Mouse (Mus musculus) v-Abl transformed pro-B cells (cell line): ENCODE results near the gene AI661453.
"Not testable (repeated sequence)": the region's sequence is repeated elsewhere in the genome, so short reads cannot be mapped to it uniquely, and the experiment has no call there.

ENCODE experiments used
- in situ Hi-C, 2 experiments: fragments of 400-800 bp; cut with MboI; formaldehyde crosslinking; loops; one replicate each; pipeline ENCODE4 v1.15.1; 2025; ENCODE audit not compliant: unreplicated experiment in 2 of 2

Gene AI661453

DNA sequence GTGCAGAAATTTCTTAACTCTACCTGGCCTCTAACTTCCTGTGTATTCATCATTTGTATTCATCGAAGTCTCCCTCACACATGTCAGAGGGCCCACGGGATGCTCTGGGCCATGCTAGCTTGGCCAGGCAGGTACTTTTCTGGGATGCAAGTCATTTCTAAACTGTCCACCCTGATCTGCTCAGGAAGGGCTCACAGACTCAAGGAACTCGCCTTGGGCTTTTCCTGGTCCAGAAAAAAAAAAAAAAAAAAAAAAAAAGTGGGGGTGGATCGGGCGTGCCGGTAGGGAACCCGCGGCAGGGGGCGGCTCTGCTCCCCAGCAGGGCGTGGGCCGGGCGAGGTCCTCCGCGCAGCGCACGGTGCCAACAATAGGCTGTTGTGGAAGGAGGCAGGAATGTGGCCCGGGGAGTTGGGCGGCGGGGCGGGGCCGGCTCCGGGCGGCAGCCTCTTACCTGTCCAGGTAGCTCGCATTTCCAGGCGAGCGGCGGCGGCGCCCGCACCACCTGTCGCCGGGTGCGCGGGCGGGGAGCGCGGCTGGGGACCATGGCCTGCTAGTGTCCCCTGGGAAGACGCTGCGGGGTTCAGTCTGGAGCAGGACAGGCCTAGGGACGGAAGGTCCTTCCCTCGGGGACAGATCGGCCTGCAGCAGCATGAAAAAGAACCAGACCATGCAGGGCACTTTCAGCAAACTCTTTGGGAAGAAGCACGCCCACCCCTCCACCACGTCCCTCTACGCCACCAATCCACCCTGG, at the start of gene AI661453:
AI661453 (plus strand) TSS at position 460 of the 751 bp plus-strand sequence.
- in situ Hi-C loops = no loop called here

DNA sequence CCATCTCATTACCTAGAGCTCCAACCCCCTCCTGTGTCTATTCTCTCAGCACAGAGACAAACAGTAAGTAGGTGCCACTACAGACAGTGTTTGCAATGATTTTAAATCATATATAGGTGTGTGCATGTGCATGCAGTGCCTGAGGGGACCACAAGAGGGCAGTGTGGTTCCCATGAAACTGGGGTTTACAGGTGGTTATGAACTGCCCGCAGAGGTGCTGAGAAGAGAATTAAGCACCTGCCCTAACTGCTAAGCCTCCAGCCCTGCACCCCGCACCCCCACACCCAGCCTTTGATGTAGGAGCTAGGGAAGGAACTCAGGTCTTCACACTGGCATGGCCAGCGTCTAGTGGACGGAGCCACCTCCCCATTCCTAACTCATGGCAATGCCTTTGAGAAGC, 49.8 kb upstream of the AI661453 start:
- in situ Hi-C loops = loop anchor here in 1 of 2 experiments (10.0 kb wide), 1 partner anchor 98 kb away; no protein-coding TSS in a partner anchor

DNA sequence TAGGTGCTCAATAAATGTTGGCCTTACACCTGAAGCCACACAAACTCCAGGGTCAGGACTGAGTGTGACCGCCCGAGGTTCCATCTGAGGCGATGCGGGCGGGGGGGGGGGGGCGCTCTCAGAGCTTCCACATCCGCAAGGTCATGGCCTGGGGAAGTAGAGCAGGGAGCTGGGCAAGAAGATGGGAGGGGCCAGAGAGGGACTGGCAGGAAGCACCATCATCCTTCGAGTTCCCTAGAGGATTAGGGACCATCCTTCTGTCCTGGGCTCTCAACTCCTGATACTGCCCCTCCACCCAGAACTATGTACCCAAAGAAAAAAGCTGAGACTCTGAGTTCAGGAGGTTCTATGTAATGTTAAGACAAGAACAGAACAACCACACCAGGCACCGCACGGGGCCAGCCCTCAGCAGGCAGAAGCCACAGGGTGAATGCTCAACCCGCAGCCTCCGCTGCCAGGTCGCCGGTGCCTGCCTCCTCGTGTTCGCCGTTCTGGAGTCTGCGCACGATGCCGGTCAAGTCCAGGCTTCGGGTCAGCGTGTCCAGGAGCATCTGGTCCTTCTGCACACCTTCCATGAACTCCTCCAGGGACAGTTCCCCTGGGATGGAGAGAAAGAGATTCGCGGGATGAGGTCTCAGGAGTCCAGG, 42.1 kb upstream of the AI661453 start:
- in situ Hi-C loops = loop anchor here (10.0 kb wide), 2 partner anchors 220 to 300 kb away; partner anchors contain the start of genes Bysl (in 1 of the 2), Gm20517 (in 1 of the 2), Gm21981 (in 1 of the 2) and Med20 (in 1 of the 2)

DNA sequence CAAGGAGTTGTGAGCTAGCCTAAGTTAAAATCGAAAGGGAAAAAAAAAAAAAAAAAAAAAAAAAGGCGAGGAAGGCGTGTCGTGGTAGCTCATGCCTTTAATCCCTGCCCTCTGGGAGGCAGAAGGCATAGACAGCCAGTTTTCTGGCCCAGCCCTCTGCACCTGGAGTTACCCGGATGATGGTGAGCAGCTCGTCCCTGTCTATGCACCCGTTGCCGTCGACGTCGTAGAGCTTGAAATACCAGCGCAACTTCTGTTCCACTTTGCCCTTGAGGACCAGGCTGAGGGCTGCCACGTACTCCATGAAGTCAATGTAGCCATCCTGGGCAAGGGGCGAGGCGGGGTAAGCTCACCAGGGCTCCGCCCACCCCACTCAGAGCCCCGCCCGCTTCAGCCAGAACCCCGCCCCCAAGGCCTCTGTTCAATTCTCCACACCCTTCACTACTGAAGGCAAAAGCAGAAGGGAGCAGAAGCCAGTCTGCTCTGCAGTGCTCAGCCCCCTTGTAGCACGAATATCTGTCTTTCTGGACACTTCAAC, 41.0 kb upstream of the AI661453 start:
- in situ Hi-C loops = loop anchor here (10.0 kb wide), 2 partner anchors 219 to 299 kb away; partner anchors contain the start of genes Bysl (in 1 of the 2), Gm20517 (in 1 of the 2), Gm21981 (in 1 of the 2) and Med20 (in 1 of the 2)

DNA sequence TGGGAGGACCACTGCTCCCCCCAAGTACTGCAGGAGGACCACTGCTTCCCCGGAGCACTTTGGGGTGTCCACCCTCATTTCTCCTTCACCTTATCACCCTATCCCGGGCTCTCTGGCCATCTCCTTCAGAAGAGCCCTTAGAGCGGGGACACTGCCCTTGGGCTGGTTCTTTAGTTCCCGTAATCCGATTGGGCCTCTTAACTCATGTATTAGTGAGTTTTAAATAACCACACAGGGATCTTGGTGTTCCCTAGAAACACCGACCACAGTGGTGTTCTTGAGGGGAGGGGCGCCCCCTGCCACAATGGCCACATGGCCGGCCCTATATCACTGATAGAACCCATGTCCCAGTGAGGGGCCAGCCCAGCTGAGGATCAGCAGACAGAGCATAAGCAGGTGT, 37.3 kb upstream of the AI661453 start:
- in situ Hi-C loops = loop anchor here (10.0 kb wide), 2 partner anchors 216 to 296 kb away; partner anchors contain the start of genes Bysl (in 1 of the 2), Gm20517 (in 1 of the 2), Gm21981 (in 1 of the 2) and Med20 (in 1 of the 2)

DNA sequence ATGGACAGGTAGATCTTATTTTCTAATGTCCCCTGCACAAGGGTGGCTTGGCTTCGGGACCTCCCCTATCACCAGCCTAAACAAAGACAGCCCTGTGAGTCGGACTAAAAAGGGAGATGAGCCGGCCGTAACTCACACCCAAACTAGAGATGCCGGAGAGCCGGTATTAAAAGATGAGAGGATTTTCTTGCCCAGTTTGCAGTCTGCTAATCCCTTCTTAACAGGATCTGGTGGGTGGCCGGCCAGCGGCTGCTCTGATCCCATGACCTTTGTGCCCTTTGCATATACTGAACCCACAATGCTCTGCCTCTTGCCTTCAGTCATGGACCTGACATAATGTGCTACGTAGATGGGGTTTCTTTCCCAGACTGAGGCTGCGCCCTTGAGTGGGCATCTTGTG, 36.0 kb upstream of the AI661453 start, which contains the start of gene Guca1a:
Guca1a (minus strand) TSS at position 134 of the 400 bp plus-strand sequence.
- in situ Hi-C loops = no loop called here

DNA sequence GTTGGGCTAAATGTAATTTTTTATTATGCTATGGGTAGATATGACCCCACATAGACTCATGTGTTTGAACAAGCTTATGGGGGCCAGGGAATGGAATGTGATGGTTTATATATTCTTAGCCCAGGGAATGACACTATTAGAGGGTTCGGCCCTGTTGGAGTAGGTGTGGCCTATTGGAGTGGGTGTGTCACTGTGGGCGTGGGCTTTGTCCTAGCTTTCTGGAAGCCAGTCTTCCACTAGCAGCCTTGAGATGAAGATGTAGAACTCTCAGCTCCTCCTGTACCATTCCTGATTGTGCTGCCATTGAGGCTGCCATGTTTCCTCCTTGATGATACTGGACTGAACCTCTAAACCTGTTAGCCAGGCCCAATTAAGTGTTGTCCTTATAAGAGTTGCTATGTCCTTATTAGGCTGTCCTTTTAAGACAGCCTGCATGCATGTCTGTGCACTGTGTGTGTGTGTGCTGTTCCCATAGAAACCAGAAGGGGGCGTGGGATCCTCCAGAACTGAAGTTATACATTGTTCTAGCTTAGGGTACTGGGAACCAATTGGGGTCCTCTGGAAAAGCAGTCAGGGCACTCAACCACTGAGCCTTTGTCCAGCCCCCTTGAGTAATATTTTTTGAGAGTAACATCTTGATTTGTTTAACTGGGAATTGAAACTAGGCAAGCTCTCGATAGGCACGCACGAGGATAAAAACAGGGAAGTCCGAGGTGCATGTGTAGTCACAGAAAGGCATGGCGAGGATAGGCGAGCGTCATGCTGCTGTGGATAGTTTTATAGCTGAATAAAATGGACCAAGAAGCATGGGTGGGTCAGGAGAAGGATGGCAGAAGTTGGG, 28.5 kb upstream of the AI661453 start:
- in situ Hi-C loops = loop anchor here (5.0 kb wide), 1 partner anchor 74 kb away; no protein-coding TSS in a partner anchor

DNA sequence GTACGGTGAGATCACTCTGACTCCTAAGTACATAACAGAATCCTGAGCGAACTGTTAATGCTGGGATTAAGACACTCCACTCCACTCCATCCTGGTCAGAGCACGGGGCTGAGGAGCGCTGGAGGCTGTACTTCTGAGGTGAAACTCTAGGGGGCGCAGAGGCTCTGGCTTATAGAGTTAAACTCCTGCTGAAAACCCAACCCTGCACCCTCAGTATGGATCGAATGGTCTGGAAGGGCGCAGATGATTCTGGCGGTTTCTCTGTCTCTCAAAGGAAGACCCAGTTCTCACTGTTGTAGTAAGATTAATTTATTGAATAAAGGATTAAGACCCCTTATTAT, 27.9 kb upstream of the AI661453 start:
- in situ Hi-C loops = loop anchor here (5.0 kb wide), 1 partner anchor 74 kb away; no protein-coding TSS in a partner anchor

DNA sequence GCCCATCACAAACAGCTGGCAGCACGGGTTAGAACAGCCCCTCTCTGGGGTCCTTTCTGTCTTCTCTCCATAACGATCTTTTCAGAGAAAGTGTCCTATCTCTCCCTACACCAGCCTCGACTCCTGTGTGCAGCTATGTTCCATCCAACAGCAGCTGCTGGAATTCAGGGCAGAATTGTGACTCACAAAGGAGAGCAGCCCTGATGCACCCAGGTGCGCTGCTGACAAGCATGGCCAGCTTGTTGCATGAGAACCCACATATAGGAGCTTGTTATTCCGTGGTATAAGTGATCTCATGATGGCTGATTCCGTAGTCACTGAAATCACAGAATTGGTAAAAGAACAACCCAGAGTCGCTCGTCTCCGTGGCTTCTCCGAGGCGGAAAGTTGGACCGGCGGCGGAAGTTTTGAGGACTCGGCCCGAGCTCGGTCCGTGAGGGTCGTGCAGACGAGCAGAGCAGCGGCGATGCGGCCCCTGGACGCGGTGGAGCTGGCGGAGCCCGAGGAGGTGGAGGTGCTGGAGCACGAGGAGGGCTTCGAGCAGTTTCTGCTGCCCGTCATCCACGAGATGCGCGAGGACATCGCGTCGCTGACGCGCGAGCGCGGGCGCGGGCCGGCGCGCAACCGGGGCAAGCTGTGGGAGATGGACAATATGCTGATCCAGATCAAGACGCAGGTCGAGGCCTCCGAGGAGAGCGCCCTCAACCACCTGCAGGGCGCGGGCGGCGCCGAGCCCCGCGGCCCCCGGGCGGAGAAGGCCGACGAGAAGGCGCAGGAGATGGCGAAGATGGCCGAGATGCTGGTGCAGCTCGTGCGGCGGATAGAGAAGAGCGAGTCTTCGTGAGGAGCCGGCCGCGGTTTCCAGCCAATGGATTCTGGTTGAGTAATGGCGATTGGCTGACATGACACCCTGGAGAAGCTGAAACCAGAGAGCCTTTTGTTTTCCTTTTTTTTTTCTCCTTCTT, 26.2 kb upstream of the AI661453 start:
- in situ Hi-C loops = loop anchor here (5.0 kb wide), 1 partner anchor 72 kb away; no protein-coding TSS in a partner anchor

DNA sequence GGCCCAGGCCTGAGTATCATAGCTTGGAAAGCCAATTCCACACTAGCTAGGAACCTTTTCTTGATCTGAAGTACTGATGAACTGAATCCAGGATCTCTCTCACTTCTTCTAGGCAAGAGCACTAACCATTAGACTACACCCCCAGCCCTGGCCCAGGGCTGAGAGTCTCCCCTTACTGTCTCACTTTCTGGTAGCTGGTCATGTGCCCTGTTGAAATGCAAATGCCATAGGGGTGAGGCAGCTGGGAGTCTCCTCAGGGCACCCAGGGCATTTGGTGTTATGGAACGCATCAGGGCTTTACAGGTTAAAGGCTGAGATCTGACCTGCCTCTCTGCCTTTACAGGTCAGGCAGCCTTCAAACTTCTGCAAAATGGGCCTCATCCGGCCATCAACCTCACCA, 16.2 kb upstream of the AI661453 start:
- in situ Hi-C loops = no loop called here

DNA sequence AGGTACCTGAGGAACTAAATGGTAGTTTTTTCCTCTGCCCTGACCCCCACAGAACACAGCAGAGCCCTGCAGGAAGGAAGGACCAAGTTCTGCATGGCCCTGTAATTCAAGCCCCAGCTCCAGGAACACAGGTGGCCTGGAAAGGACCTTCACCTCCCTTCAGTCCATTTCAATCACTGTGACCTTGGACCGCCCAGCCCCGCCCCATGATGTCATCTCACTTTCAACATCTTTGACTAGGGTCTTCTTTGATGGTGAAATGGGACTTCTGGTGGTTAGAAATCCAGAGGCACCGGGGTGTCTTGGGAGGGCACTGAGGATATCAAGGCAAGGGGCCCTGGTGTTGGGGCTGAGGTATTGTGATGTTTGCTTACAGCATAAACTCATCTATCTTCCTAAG, 14.8 kb upstream of the AI661453 start:
- in situ Hi-C loops = no loop called here

DNA sequence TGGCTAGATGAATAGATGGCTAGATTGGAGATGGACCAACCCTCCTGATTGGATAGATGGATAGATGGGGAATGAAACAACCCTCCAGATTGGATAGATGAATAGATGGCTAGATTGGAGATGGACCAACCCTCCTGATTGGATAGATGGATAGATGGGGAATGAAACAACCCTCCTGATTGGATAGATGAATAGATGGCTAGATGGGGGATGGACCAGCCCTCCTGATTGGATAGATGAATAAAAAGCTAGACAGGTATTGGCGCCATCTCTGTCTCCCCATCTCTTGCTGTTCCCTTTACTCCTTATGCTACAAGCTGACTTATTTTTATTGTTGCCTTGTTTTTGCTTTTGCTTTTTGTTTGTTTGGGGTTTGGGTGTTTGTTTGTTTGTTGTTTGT, 13.8 kb upstream of the AI661453 start:
- in situ Hi-C loops = not testable (repeated sequence)

DNA sequence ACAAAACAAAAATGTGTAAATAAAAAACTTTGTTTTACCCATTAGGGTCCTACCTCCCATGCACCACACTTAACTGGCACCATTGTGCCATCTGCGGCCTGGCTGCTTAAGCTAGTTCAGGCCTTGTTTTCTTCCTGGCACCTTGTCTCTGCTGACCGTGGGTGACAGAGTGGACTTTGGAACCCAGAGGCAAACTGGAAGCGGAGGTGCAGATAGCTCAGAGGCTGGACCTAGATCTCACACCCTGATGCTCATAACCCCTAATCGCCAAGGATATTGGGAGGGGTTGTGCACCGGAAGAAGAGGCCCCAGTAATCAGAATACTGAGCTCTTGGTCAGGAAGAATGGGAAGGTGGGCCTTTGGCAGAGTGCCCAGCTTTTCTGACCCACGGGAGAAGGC, 12.2 kb upstream of the AI661453 start:
- in situ Hi-C loops = no loop called here

DNA sequence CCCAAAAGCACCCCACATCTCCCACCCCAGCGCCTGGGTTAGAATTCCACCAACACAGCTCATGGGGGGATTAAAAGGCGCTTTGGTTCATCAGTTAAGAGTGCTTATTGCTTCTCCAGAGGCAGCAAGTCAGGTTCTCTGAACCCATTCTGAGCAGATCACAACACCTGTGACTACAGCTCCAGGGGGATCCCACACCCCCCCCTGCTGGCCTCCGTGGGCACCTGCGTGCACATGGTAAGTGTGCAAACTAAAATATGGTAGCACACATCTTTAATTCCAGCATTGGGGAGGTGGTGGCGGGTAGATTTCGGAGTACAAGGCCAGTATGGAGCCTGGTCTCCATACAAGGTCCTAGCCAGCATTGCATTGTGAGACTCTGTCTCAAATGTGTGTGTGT, 9.1 kb upstream of the AI661453 start:
- in situ Hi-C loops = no loop called here

DNA sequence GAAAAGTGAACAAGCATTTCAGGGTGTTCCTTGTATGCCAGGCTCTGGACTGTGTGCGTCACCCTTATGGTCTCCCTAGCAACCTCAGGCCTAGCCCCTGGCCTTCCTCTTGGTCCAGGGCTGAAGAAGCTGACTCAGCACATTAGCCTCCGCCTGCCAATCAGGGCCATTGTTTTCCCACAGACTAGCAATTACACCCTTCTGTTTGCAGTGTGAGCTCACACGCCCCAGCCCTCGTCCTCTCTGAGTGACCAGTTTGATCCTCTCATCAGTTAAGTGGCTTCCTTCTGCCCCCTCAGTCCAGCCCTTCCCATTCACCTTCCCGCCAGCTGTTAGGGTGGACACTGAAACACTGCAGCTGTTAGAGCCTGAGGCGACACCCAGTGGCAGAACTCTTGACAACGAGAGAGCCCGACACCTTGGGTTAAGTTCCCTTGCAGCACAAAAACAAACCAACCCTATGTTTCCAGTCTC, 7.5 kb upstream of the AI661453 start:
- in situ Hi-C loops = no loop called here

DNA sequence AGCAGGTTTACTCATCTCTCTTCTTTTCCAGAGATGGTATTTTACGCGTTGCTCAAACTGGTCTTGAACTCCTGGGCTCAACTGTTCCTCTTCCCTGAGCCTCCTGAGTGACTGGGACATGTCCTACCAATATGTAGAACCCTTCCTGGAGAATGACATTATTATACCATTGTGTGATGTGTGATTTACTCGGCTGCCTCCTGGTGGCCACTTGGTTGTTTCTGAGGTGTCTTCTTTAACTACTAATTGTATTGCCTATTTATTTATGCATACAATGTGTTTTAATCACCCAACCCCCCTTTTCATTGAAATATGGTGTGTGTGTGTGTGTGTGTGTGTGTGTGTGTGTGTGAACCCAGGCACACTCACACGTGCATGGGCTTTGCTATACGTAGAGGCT, 5.6 kb upstream of the AI661453 start:
- in situ Hi-C loops = no loop called here

DNA sequence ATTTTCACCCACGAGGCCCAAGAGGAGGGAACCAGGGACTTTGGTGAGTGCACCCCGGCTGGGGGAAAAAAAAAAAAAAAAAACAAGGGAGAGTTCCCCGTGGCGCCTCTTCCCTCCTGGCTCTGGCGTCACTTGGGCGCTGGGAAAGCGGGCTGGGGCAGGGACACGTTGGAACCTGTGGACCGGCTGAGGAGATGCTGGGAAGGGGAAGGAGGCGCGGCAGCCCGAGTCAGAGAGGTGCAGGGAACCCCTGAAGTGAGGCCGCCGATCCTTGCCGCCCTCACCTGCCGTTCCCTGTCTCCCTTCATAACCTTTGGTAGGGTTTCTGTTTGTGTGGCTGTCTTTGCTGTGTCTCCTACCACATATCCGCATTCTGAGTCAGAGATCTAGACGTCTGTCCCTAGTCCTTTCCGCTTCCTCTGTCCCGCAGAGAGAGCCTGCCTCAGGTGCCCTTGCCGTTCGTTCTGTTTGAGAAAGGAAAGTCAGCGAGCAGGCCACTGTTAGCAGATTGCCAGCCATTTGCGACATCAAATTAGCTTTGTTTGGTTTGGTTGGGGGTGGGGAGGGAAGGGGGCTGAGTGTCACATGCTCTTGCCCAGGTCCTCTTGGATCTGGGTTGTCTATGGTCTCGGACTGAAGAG, 612 bp downstream of the AI661453 start, which contains the start of gene 1700001C19Rik:
1700001C19Rik (minus strand) TSS at position 470 of the 641 bp plus-strand sequence.
- in situ Hi-C loops = no loop called here

DNA sequence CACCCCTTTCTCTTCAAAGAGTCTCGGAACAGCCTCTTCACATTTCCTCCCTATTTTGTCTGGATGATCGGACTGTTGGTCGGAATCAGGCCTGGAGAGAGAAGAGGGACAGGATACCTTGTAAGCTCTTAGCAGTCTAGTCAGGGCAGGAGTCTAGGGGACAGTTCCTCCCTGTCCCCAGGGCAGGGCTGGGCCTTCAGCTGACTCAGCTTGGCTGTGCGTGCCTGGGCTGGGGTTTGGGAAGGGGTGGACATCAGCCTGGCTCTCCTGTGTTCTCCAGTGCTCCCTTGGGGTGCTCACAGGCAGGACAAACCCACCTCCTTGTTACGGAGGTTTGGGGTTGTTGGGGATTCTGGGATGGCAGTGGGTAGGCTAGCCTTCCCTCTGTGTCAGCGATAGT, 2.2 kb downstream of the AI661453 start:
- in situ Hi-C loops = no loop called here
